Mouse (Mus musculus): ENCODE measurements around the gene Rpap1.

Rpap1 gene

GRCm38 (mm10) chr2:119798246-119798927, 11.1 kb upstream of the Rpap1 start:
- peak; percentile 90 for DNase-seq (ENCODE audit: low spot score)

GRCm38 (mm10) chr2:119797279-119797783, 10.0 kb upstream of the Rpap1 start, which contains the start of gene Tyro3:
Gene Tyro3, plus strand, starts transcription at chr2:119797733.
- no peak for DNase-seq (ENCODE audit: low spot score)

- no peak for DNase-seq (ENCODE audit: low spot score)
Measured at GRCm38 (mm10) chr2:119789996-119790395, 2.7 kb upstream of the Rpap1 start.

- DNase-seq (ENCODE audit: low spot score): no peak
Measured at GRCm38 (mm10) chr2:119767246-119767645, 20.1 kb downstream of the Rpap1 start.

- DNase-seq (ENCODE audit: low spot score): no peak
Measured at GRCm38 (mm10) chr2:119763924-119764323, 23.4 kb downstream of the Rpap1 start.

- DNase-seq (ENCODE audit: low spot score): no peak
Measured at GRCm38 (mm10) chr2:119762276-119762675, 25.1 kb downstream of the Rpap1 start.

- DNase-seq (ENCODE audit: low spot score): no peak
Measured at GRCm38 (mm10) chr2:119760251-119760650, 27.1 kb downstream of the Rpap1 start, which contains the start of gene Ltk. Gene Ltk, minus strand, starts transcription at chr2:119760431.

GRCm38 (mm10) chr2:119758844-119759835, 28.2 kb downstream of the Rpap1 start:
- no peak for DNase-seq (ENCODE audit: low spot score)

- no peak for DNase-seq (ENCODE audit: low spot score)
Measured at GRCm38 (mm10) chr2:119758101-119758843, 29.1 kb downstream of the Rpap1 start.

- no peak for DNase-seq (ENCODE audit: low spot score)
Measured at GRCm38 (mm10) chr2:119757601-119758100, 29.7 kb downstream of the Rpap1 start.

GRCm38 (mm10) chr2:119749260-119749659, 38.1 kb downstream of the Rpap1 start:
- no peak for DNase-seq (ENCODE audit: low spot score)

- DNase-seq (ENCODE audit: low spot score): no peak
Measured at GRCm38 (mm10) chr2:119747554-119747953, 39.8 kb downstream of the Rpap1 start.

- DNase-seq (ENCODE audit: low spot score): no peak
Measured at GRCm38 (mm10) chr2:119745281-119745680, 42.1 kb downstream of the Rpap1 start.

GRCm38 (mm10) chr2:119744163-119745111, 42.9 kb downstream of the Rpap1 start:
- peak; percentile 63 for DNase-seq (ENCODE audit: low spot score)

GRCm38 (mm10) chr2:119743808-119744162, 43.6 kb downstream of the Rpap1 start:
- no peak for DNase-seq (ENCODE audit: low spot score)

GRCm38 (mm10) chr2:119743176-119743807, 44.0 kb downstream of the Rpap1 start:
- DNase-seq (ENCODE audit: low spot score): peak; percentile 66

- peak; percentile 78 for DNase-seq (ENCODE audit: low spot score)
Measured at GRCm38 (mm10) chr2:119742461-119743175, 44.7 kb downstream of the Rpap1 start.

- DNase-seq (ENCODE audit: low spot score): peak; percentile 76
Measured at GRCm38 (mm10) chr2:119741581-119742411, 45.5 kb downstream of the Rpap1 start, which contains the start of gene Itpka. Gene Itpka, plus strand, starts transcription at chr2:119742337.

Measured in testis, postnatal 10 days (tissue).